ENCODE assay signal across 15 mouse cellular contexts in genomic region chr12:28817891-28818290, GRCm38 (mm10).
DNase-seq lines count a peak whose midpoint lies in the region; ATAC-seq and TF ChIP-seq lines count a peak whose summit lies in the region.
"Had no signal": no experiment of that assay in that cellular context is flagged by ENCODE, and none has a peak within 500 bp of the region (broad histone marks: within the 10 kb centered on the region; RNA-seq: fewer than 3 reads in every experiment).

No protein-coding gene starts in this region.

- no peaks in the 10 kb centered on the region for H3K9me3 ChIP-seq in forebrain, embryonic 15.5 days
- H3K9me3 ChIP-seq in neural tube, embryonic 14.5 days (ENCODE audit: control insufficient read depth, low read length) = no peaks in the 10 kb centered on the region
- H3K9me3 ChIP-seq: kidney, embryonic 15.5 days; limb, embryonic 12.5 days had no signal

- H3K9ac ChIP-seq in forebrain, embryonic 15.5 days (replicated peaks) = peak overlapping the region; percentile 10; the same call in 1 of the 2 replicates
- H3K9ac ChIP-seq in neural tube, embryonic 14.5 days (replicated peaks; ENCODE audit: low read depth, low read length) = peak overlapping the region; percentile 12
- H3K9ac ChIP-seq: kidney, embryonic 15.5 days; limb, embryonic 12.5 days; liver, postnatal 0 days had no signal

- no peak overlapping the region for H3K4me3 ChIP-seq in left cerebral cortex, adult 2 months
- no peak overlapping the region for H3K4me3 ChIP-seq in forebrain, embryonic 15.5 days
- H3K4me3 ChIP-seq in neural tube, embryonic 14.5 days (ENCODE audit: low read depth, low read length) = no peak overlapping the region
- H3K4me3 ChIP-seq: kidney, embryonic 15.5 days; limb, embryonic 12.5 days; megakaryocyte, embryonic 14.5 days had no signal

- WGBS in forebrain, embryonic 15.5 days = 6% methylated on average over 3 of the region's 3 CpGs
- WGBS in neural tube, embryonic 14.5 days = 15% methylated on average over 3 of the region's 3 CpGs

- H3K27me3 ChIP-seq in forebrain, embryonic 15.5 days = no peaks in the 10 kb centered on the region
- H3K27me3 ChIP-seq in neural tube, embryonic 14.5 days (ENCODE audit: control insufficient read depth, insufficient read depth, low read length) = no peaks in the 10 kb centered on the region
- H3K27me3 ChIP-seq: kidney, embryonic 15.5 days; limb, embryonic 12.5 days; megakaryocyte, embryonic 14.5 days had no signal

- H3K36me3 ChIP-seq in forebrain, embryonic 15.5 days = no peaks in the 10 kb centered on the region
- no peaks in the 10 kb centered on the region for H3K36me3 ChIP-seq in neural tube, embryonic 14.5 days (ENCODE audit: control insufficient read depth, insufficient read depth, low read length)
- H3K36me3 ChIP-seq: kidney, embryonic 15.5 days; limb, embryonic 12.5 days had no signal

- H3K4me2 ChIP-seq in forebrain, embryonic 15.5 days (replicated peaks) = no peak overlapping the region
- no peak overlapping the region for H3K4me2 ChIP-seq in neural tube, embryonic 14.5 days (ENCODE audit: low read depth, low read length)
- H3K4me2 ChIP-seq: kidney, embryonic 15.5 days; limb, embryonic 12.5 days had no signal

- no peak for DNase-seq in left cerebral cortex, adult 2 months (ENCODE audit: extremely low spot score in 1 of 2, low spot score in 2 of 2)
- no peak for DNase-seq in left cerebral cortex, adult 8-10 months (ENCODE audit: low spot score in 2 of 2)
- DNase-seq in cerebellum, adult 11-12 months = no peak
- no peak for DNase-seq in kidney, adult 11 months
- no peak for DNase-seq in urinary bladder, adult 18-20 months (ENCODE audit: low spot score in 2 of 2)
- DNase-seq: B cell, adult 2 months; cerebellum, postnatal 36 days; heart, postnatal 36 days; liver, postnatal 0 days had no signal

- no peak for TF ChIP-seq CTCF in left cerebral cortex, adult 2 months (IDR thresholded peaks at IDR 0.05)

- peaks cover 33% of the 10 kb centered on the region for H3K4me1 ChIP-seq in forebrain, embryonic 15.5 days
- H3K4me1 ChIP-seq in neural tube, embryonic 14.5 days (ENCODE audit: control insufficient read depth, insufficient read depth, low read length) = peaks cover 25% of the 10 kb centered on the region

- ATAC-seq in forebrain, embryonic 15.5 days (replicated peaks) = peak; percentile 53
- ATAC-seq in megakaryocyte progenitor cell, adult 5-6 weeks (replicated peaks; ENCODE audit: poor library complexity) = peak; percentile 42
- 0 out of 2 replicates have a peak, but pooled peaks have one; percentile 48 for ATAC-seq in neural tube, embryonic 14.5 days (ENCODE audit: low read depth)
- ATAC-seq: liver, postnatal 0 days had no signal

- peak overlapping the region; percentile 58 for H3K27ac ChIP-seq in left cerebral cortex, adult 2 months
- H3K27ac ChIP-seq in forebrain, embryonic 15.5 days (replicated peaks) = peak overlapping the region; percentile 76
- peak overlapping the region; percentile 74 for H3K27ac ChIP-seq in neural tube, embryonic 14.5 days (ENCODE audit: low read depth, low read length)
- H3K27ac ChIP-seq: kidney, embryonic 15.5 days; limb, embryonic 12.5 days had no signal

- intact Hi-C loops in left cerebral cortex, adult 2 months (cut with DNase I) = no loop called here
